Mouse (Mus musculus) lung, embryonic 16.5 days (tissue): Measurements from ENCODE around the gene Arfrp1. TPM values are rescaled to one million over a fixed set of nuclear protein-coding genes. Genes with fewer than 3 reads are reported as not detected.

Experiments
- ATAC-seq: fragments of 200-750 bp; cut with Nextera tagmentation; 2 replicates; pipeline ENCODE4 v1.8.0; 2017; ENCODE audit warnings: low read depth, mild to moderate bottlenecking, moderate library complexity
- H3K27ac ChIP-seq: fragments of 300-500 bp; sonication (generic); 2 replicates; pipeline ENCODE4 v1.5.1; 2014; ENCODE audit warnings: mild to moderate bottlenecking, control low read depth, low read length
- H3K27me3 ChIP-seq: fragments of 300-500 bp; sonication (generic); 2 replicates; pipeline ENCODE4 v1.6.1; 2014; ENCODE audit warnings: low read depth, low read length, mixed read lengths; ENCODE audit not compliant: control insufficient read depth, insufficient read depth
- H3K36me3 ChIP-seq: fragments of 300-500 bp; sonication (generic); 2 replicates; pipeline ENCODE4 v1.6.1; 2014; ENCODE audit warnings: low read length; ENCODE audit not compliant: control insufficient read depth, insufficient read depth
- H3K4me1 ChIP-seq: fragments of 300-500 bp; sonication (generic); replicated peaks from 2 replicates; pipeline ENCODE4 v1.6.1; 2014; ENCODE audit warnings: low read length, mixed read lengths; ENCODE audit not compliant: control insufficient read depth, insufficient read depth
- H3K4me2 ChIP-seq: fragments of 300-500 bp; sonication (generic); 2 replicates; pipeline ENCODE4 v1.6.1; 2014; ENCODE audit warnings: low read depth, low read length, control low read depth
- H3K4me3 ChIP-seq: fragments of 300-500 bp; sonication (generic); 2 replicates; pipeline ENCODE4 v1.5.1; 2014; ENCODE audit warnings: mild to moderate bottlenecking, low read length, control low read depth
- H3K9ac ChIP-seq: fragments of 300-500 bp; sonication (generic); 2 replicates; pipeline ENCODE4 v1.6.1; 2014; ENCODE audit warnings: low read length, control low read depth
- H3K9me3 ChIP-seq: fragments of 300-500 bp; sonication (generic); 2 replicates; pipeline ENCODE4 v1.6.1; 2016; ENCODE audit warnings: low read length; ENCODE audit not compliant: control insufficient read depth
- WGBS: fragments of 180-500 bp; shearing (Covaris S2); extraction: QIAGEN DNeasy Blood & Tissue Kit; methylation state at CpG from one replicate; pipeline ENCODE4 v1.1.7; 2014; 5-methylcytosine and 5-hydroxymethylcytosine counted together
- polyA plus RNA-seq: library from polyadenylated mRNA; unstranded; fragments of >200 nt; fragmentation: Nextera tagmentation; extraction: Ambion mirVana; gene quantifications from 2 replicates; pipeline ENCODE4 v1.2.1, GENCODE M21; 2015

Arfrp1 gene
- polyA plus RNA-seq, 1 experiment from 2014 or later = 60.8 TPM

DNA sequence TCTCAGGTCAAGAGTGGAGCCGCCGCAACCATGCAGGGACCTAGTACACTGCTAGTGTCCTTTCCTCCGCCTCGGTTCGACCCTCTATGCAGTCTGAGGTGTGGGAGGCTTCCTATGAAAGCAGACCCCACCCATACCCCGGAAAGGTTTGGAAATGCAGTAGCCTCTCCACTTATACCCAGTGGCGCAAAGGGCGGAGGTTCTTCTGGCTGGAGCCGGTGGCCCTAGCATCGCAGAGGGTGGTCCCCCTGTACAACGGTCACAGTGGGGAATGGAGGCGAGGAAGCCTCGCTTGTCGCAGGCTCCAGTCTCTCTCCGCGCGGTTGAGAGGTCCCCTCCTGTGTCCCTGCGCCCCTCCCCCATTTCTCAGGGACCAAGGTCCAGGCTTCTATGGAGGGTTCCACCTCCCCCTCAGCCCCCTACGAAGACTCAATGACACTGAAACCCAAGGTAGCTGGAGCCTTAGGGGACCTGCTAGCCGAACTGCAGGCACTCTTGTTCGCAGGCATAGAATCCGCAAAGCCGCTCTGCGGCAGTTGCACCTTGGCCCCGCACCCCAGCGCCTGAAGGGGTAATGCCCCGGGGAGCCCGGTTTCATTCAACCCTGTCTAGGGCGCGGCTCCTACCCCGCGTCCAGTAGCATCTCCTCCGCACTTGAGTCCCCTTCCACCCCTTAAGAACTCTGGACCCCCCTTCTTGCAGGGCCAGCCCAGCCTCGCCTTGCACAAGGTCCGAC lies 51.7 kb downstream of the Arfrp1 start:
- Histone ChIP-seq H3K27me3 (peaks cover 32% of the 10 kb centered on the region), H3K4me2 (no peak overlapping the region; the same call in 1 of the 2 replicates), H3K9ac (no peak overlapping the region), H3K4me1 (peaks cover 5% of the 10 kb centered on the region; the same call in 1 of the 2 replicates), H3K27ac (no peak overlapping the region), H3K9me3 (no peaks in the 10 kb centered on the region), H3K4me3 (no peak overlapping the region), H3K36me3 (no peaks in the 10 kb centered on the region)
- ATAC-seq = peak; percentile 5; the same call in 1 of the 2 replicates
- 3% methylated on average over 35 of the region's 35 CpGs for WGBS

DNA sequence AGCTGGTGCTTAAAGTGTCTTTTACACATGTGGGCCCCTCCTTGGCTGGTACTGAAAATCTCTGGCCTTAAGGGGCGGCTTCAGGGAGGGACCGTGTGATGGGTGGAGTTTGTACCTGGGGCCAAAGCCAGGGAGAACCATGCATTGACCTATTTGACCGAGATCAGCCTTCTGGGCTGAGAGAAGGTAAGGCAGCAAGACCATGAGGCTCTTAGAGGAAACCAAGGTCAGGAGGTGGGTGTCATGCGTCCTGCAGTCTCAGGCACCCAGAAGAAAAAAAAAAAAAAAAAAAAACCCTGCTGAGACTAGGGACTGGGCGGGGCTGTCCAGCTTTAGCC lies 52.2 kb downstream of the Arfrp1 start:
- H3K27ac ChIP-seq = no peak overlapping the region
- 9% methylated on average over 5 of the region's 5 CpGs for WGBS
- H3K9me3 ChIP-seq = no peaks in the 10 kb centered on the region
- H3K4me2 ChIP-seq = no peak overlapping the region
- no peak overlapping the region for H3K9ac ChIP-seq
- H3K4me1 ChIP-seq = peaks cover 5% of the 10 kb centered on the region; the same call in 1 of the 2 replicates
- H3K27me3 ChIP-seq = peaks cover 32% of the 10 kb centered on the region
- ATAC-seq = no peak
- no peak overlapping the region for H3K4me3 ChIP-seq
- H3K36me3 ChIP-seq = no peaks in the 10 kb centered on the region

DNA sequence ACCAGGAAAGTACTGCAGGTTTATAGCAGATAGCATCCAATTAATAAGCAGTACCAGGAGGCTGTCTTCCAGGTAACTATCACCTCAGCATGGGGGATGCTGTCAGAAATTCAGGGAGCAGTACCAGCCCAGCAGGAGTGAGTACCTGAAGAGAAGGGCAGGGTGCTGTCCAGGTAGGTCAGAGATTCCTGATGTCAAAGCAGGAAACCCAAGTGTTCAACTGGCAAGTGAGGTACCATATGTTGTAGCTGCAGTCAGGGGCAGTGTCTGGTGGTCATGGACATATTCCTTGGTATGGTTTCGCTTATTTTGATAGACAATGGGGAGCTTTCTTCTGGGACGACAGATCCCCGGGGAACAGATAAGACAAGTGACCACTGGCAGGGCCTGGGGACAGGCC lies 52.8 kb downstream of the Arfrp1 start:
- Histone ChIP-seq H3K27ac (no peak overlapping the region), H3K36me3 (no peaks in the 10 kb centered on the region), H3K4me3 (no peak overlapping the region), H3K9ac (no peak overlapping the region), H3K9me3 (no peaks in the 10 kb centered on the region), H3K27me3 (peaks cover 35% of the 10 kb centered on the region), H3K4me1 (peaks cover 5% of the 10 kb centered on the region; the same call in 1 of the 2 replicates), H3K4me2 (no peak overlapping the region)
- WGBS = 70% methylated on average over 3 of the region's 3 CpGs
- no peak for ATAC-seq

Other genes starting within 250 kb of the Arfrp1 start
- gene Kcnq2, start 230.1 kb downstream of the Arfrp1 start, polyA plus RNA-seq = 0.10 and 0.29 TPM in 2 replicates
- 0.16 and 0.20 TPM in 2 replicates for gene Eef1a2, start 208.4 kb downstream of the Arfrp1 start, polyA plus RNA-seq
- 292 and 303 TPM in 2 replicates for gene Ppdpf, start 178.2 kb downstream of the Arfrp1 start, polyA plus RNA-seq
- 0.04 and 0.05 TPM in 2 replicates for gene Ptk6, start 162.6 kb downstream of the Arfrp1 start, polyA plus RNA-seq
- gene Srms, start 152.2 kb downstream of the Arfrp1 start, polyA plus RNA-seq = 0.34 and 0.58 TPM in 2 replicates
- gene Fndc11, start 145.4 kb downstream of the Arfrp1 start, polyA plus RNA-seq = 0.35 and 0.43 TPM in 2 replicates
- gene Helz2, start 123.4 kb downstream of the Arfrp1 start, polyA plus RNA-seq = 3.0 and 3.4 TPM in 2 replicates
- gene Gmeb2, start 77.4 kb downstream of the Arfrp1 start, polyA plus RNA-seq = 14.3 and 15.9 TPM in 2 replicates
- 4.8 and 9.3 TPM in 2 replicates for gene Stmn3, start 50.9 kb downstream of the Arfrp1 start, polyA plus RNA-seq
- gene Rtel1, start 45.7 kb downstream of the Arfrp1 start, polyA plus RNA-seq = 47.2 and 47.8 TPM in 2 replicates
- 39.2 and 39.4 TPM in 2 replicates for gene Zgpat, start 476 bp downstream of the Arfrp1 start, polyA plus RNA-seq
- 20.7 and 24.0 TPM in 2 replicates for gene Lime1, start 14.7 kb upstream of the Arfrp1 start, polyA plus RNA-seq
- gene Zbtb46, start 94.0 kb upstream of the Arfrp1 start, polyA plus RNA-seq = 15.2 and 15.4 TPM in 2 replicates
- 0.14 and 0.35 TPM in 2 replicates for gene Abhd16b, start 127.8 kb upstream of the Arfrp1 start, polyA plus RNA-seq
- gene Tpd52l2, start 131.7 kb upstream of the Arfrp1 start, polyA plus RNA-seq = 167 and 169 TPM in 2 replicates
- 82.0 and 82.1 TPM in 2 replicates for gene Dnajc5, start 155.1 kb upstream of the Arfrp1 start, polyA plus RNA-seq
- gene Uckl1, start 219.5 kb upstream of the Arfrp1 start, polyA plus RNA-seq = 49.1 and 54.6 TPM in 2 replicates
- gene Prpf6, start 226.5 kb upstream of the Arfrp1 start, polyA plus RNA-seq = 59.1 and 59.3 TPM in 2 replicates
- gene Zfp512b, start 227.4 kb upstream of the Arfrp1 start, polyA plus RNA-seq = 34.9 and 37.2 TPM in 2 replicates
- 30.1 and 31.0 TPM in 2 replicates for gene Samd10, start 233.8 kb upstream of the Arfrp1 start, polyA plus RNA-seq